Mouse (Mus musculus) cortical plate, adult 2 months (tissue): ENCODE data around the gene Ccdc114.

Experiments
- CTCF ChIP-seq: fragments of 200-500 bp; IDR thresholded peaks from 2 replicates; pipeline ENCODE4 v1.5.1; 2011; ENCODE audit warnings: mild to moderate bottlenecking, control low read depth, low read length; ENCODE audit not compliant: insufficient read depth; ENCODE audit errors: extremely low read depth
- POLR2A ChIP-seq: fragments of 200-500 bp; IDR thresholded peaks from 2 replicates; pipeline ENCODE4 v1.6.1; 2011; ENCODE audit warnings: mild to moderate bottlenecking, low read length, control low read depth; ENCODE audit not compliant: insufficient read depth; ENCODE audit errors: extremely low read depth

- TF ChIP-seq CTCF (no peak), POLR2A (no peak)
Measured at GRCm38 (mm10) chr7:45939836-45940235, 16.0 kb downstream of the Ccdc114 start.
